8 mouse cellular contexts compared by ENCODE assay signal in the genomic region with DNA sequence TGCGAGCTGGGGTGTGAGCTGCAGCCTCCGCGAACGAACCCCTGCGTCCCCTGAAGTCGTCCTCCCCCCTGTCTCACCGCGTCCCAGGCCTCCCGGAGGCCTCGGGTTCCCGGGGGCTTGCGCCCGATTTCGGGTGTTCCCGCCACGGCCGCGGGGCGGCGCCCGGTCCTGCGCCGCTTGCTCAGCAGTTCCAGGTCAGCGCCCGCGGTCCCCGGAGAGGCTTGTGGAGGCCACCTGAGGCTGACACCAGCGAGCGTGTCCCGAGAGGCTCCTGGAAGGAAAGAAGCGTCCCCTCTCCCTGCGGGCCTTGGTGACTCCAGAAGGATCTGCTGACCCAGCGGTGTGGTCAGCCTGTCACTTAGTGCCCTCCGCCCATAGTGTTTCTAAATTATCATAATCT. TPM values are rescaled to one million over a fixed set of nuclear protein-coding genes. Genes with fewer than 3 reads are reported as not detected.
DNase-seq lines count a peak whose midpoint lies in the region; ATAC-seq and TF ChIP-seq lines count a peak whose summit lies in the region.

No protein-coding gene starts in this region.

- peaks cover 10% of the 10 kb centered on the region; the same call in 1 of the 2 replicates for H3K27me3 ChIP-seq in heart, embryonic 12.5 days (replicated peaks)
- H3K27me3 ChIP-seq in forebrain, postnatal 0 days (ENCODE audit: insufficient read depth, low read length), result no peaks in the 10 kb centered on the region
- H3K27me3 ChIP-seq in limb, embryonic 15.5 days, result no peaks in the 10 kb centered on the region

- H3K4me3 ChIP-seq in heart, embryonic 12.5 days, result peak overlapping the region; percentile 32
- H3K4me3 ChIP-seq in forebrain, postnatal 0 days (ENCODE audit: low read depth, low read length), result no peak overlapping the region
- 0 out of 2 replicates have a peak overlapping the region, but pooled peaks have one; percentile 18 for H3K4me3 ChIP-seq in limb, embryonic 15.5 days

- H3K4me2 ChIP-seq in heart, embryonic 12.5 days, result peak overlapping the region; percentile 62
- H3K4me2 ChIP-seq in forebrain, postnatal 0 days (ENCODE audit: low read depth), result peak overlapping the region; percentile 13; the same call in 1 of the 2 replicates
- H3K4me2 ChIP-seq in limb, embryonic 15.5 days, result peak overlapping the region; percentile 33

- 7% methylated on average over 32 of the region's 34 CpGs for WGBS in heart, embryonic 12.5 days
- 11% methylated on average over 34 of the region's 34 CpGs for WGBS in forebrain, postnatal 0 days
- 7% methylated on average over 33 of the region's 34 CpGs for WGBS in limb, embryonic 15.5 days

- no peak for ATAC-seq in heart, embryonic 12.5 days (ENCODE audit: insufficient number of reproducible peaks, low FRiP score)
- ATAC-seq in forebrain, postnatal 0 days, result no peak
- no peak for ATAC-seq in limb, embryonic 15.5 days (ENCODE audit: insufficient number of reproducible peaks, low FRiP score, low TSS enrichment, low read depth)

- 0 out of 2 replicates have a peak, but pooled peaks cover 6% of the 10 kb centered on the region for H3K4me1 ChIP-seq in heart, embryonic 12.5 days (replicated peaks)
- no peaks in the 10 kb centered on the region for H3K4me1 ChIP-seq in forebrain, postnatal 0 days (ENCODE audit: insufficient read depth)
- H3K4me1 ChIP-seq in limb, embryonic 15.5 days, result peaks cover 4% of the 10 kb centered on the region; the same call in 1 of the 2 replicates

- 0 out of 2 replicates have a peak, but pooled peaks have one; percentile 16 for TF ChIP-seq CTCF in forebrain, postnatal 0 days (IDR thresholded peaks at IDR 0.05; ENCODE audit: low read depth)

- peak overlapping the region; percentile 34 for H3K9ac ChIP-seq in heart, embryonic 12.5 days
- no peak overlapping the region for H3K9ac ChIP-seq in forebrain, postnatal 0 days
- H3K9ac ChIP-seq in limb, embryonic 15.5 days, result no peak overlapping the region

- no peak for DNase-seq in heart, adult 8-10 months (ENCODE audit: low spot score)
- DNase-seq in WW6 (ENCODE audit: low read depth, low spot score), result peak; percentile 24
- no peak for DNase-seq in forebrain, postnatal 0 days
- peak; percentile 66 for DNase-seq in retina, embryonic 14.5 days (ENCODE audit: low spot score)
- DNase-seq in urinary bladder, adult 2 months (ENCODE audit: low spot score), result no peak
- no peak for DNase-seq in adipocyte (ENCODE audit: low spot score)

- no peak overlapping the region for H3K27ac ChIP-seq in heart, embryonic 12.5 days (ENCODE audit: poor library complexity, severe bottlenecking)
- H3K27ac ChIP-seq in forebrain, postnatal 0 days (ENCODE audit: low read depth, low read length), result no peak overlapping the region
- H3K27ac ChIP-seq in limb, embryonic 15.5 days, result no peak overlapping the region

- H3K36me3 ChIP-seq in heart, embryonic 12.5 days, result no peaks in the 10 kb centered on the region
- no peaks in the 10 kb centered on the region for H3K36me3 ChIP-seq in forebrain, postnatal 0 days (ENCODE audit: insufficient read depth)
- H3K36me3 ChIP-seq in limb, embryonic 15.5 days, result no peaks in the 10 kb centered on the region

- H3K9me3 ChIP-seq in heart, embryonic 12.5 days (replicated peaks), result no peaks in the 10 kb centered on the region
- no peaks in the 10 kb centered on the region for H3K9me3 ChIP-seq in forebrain, postnatal 0 days (ENCODE audit: low read length)
- no peaks in the 10 kb centered on the region for H3K9me3 ChIP-seq in limb, embryonic 15.5 days

RNA-seq across cellular contexts. Expression of gene Acsm3, which starts 16.4 kb away (rescaled TPM):
- 0.14 and 0.52 TPM in 2 replicates for polyA plus RNA-seq in heart, embryonic 12.5 days (2016; fragmentation: Nextera tagmentation; extraction: Ambion mirVana)
- under 1 TPM; 0.20 to 0.47 (median 0.32) TPM for total RNA-seq in heart, adult 8-10 months (2022)
- 0.14 TPM in 1 of 2 replicates, not detected in the other for total RNA-seq in forebrain, postnatal 0 days (2014; rRNA removed)
- polyA plus RNA-seq in forebrain, postnatal 0 days (2015; fragmentation: Nextera tagmentation; extraction: Ambion mirVana), result 0.09 TPM in 1 of 2 replicates, not detected in the other
- 0.37 and 0.62 TPM in 2 replicates for polyA plus RNA-seq in limb, embryonic 15.5 days (2015; fragmentation: Nextera tagmentation; extraction: Ambion mirVana)
- polyA plus RNA-seq in urinary bladder, adult 2 months (2012; rRNA removed), result 2.7 and 6.8 TPM in 2 replicates

RNA-seq across cellular contexts. Expression of gene Thumpd1, which starts 23.7 kb away (rescaled TPM):
- 58.4 and 59.6 TPM in 2 replicates for polyA plus RNA-seq in heart, embryonic 12.5 days (2016; fragmentation: Nextera tagmentation; extraction: Ambion mirVana)
- 10 to 100 TPM; 14.9 to 18.8 (median 17.2) TPM for total RNA-seq in heart, adult 8-10 months (2022)
- total RNA-seq in forebrain, postnatal 0 days (2014; rRNA removed), result 57.9 and 76.8 TPM in 2 replicates
- polyA plus RNA-seq in forebrain, postnatal 0 days (2015; fragmentation: Nextera tagmentation; extraction: Ambion mirVana), result 77.2 and 79.8 TPM in 2 replicates
- polyA plus RNA-seq in limb, embryonic 15.5 days (2015; fragmentation: Nextera tagmentation; extraction: Ambion mirVana), result 70.4 and 72.5 TPM in 2 replicates
- 29.7 and 31.3 TPM in 2 replicates for polyA plus RNA-seq in urinary bladder, adult 2 months (2012; rRNA removed)

RNA-seq across cellular contexts. Expression of gene Rexo5, which starts 49.5 kb away (rescaled TPM):
- 18.7 and 22.8 TPM in 2 replicates for polyA plus RNA-seq in heart, embryonic 12.5 days (2016; fragmentation: Nextera tagmentation; extraction: Ambion mirVana)
- 1 to 10 TPM; 1.1 to 3.3 (median 2.4) TPM for total RNA-seq in heart, adult 8-10 months (2022)
- 2.7 and 5.2 TPM in 2 replicates for total RNA-seq in forebrain, postnatal 0 days (2014; rRNA removed)
- polyA plus RNA-seq in forebrain, postnatal 0 days (2015; fragmentation: Nextera tagmentation; extraction: Ambion mirVana), result 3.9 and 5.4 TPM in 2 replicates
- polyA plus RNA-seq in limb, embryonic 15.5 days (2015; fragmentation: Nextera tagmentation; extraction: Ambion mirVana), result 19.4 and 23.0 TPM in 2 replicates
- 13.5 and 19.8 TPM in 2 replicates for polyA plus RNA-seq in urinary bladder, adult 2 months (2012; rRNA removed)

RNA-seq across cellular contexts. Expression of gene Eri2, which starts 49.5 kb away (rescaled TPM):
- 17.4 and 17.8 TPM in 2 replicates for polyA plus RNA-seq in heart, embryonic 12.5 days (2016; fragmentation: Nextera tagmentation; extraction: Ambion mirVana)
- total RNA-seq in heart, adult 8-10 months (2022), result 1 to 10 TPM; 1.4 to 2.8 (median 2.1) TPM
- total RNA-seq in forebrain, postnatal 0 days (2014; rRNA removed), result 7.6 and 10.7 TPM in 2 replicates
- polyA plus RNA-seq in forebrain, postnatal 0 days (2015; fragmentation: Nextera tagmentation; extraction: Ambion mirVana), result 7.0 and 8.2 TPM in 2 replicates
- 16.9 and 20.3 TPM in 2 replicates for polyA plus RNA-seq in limb, embryonic 15.5 days (2015; fragmentation: Nextera tagmentation; extraction: Ambion mirVana)
- 6.2 and 6.3 TPM in 2 replicates for polyA plus RNA-seq in urinary bladder, adult 2 months (2012; rRNA removed)

RNA-seq across cellular contexts. Expression of gene Acsm4, which starts 54.5 kb away (rescaled TPM):
- polyA plus RNA-seq in heart, embryonic 12.5 days (2016; fragmentation: Nextera tagmentation; extraction: Ambion mirVana), result not detected in 2 replicates
- not detected for total RNA-seq in heart, adult 8-10 months (2022)
- not detected in 2 replicates for total RNA-seq in forebrain, postnatal 0 days (2014; rRNA removed)
- 0.09 TPM in 1 of 2 replicates, not detected in the other for polyA plus RNA-seq in forebrain, postnatal 0 days (2015; fragmentation: Nextera tagmentation; extraction: Ambion mirVana)
- polyA plus RNA-seq in limb, embryonic 15.5 days (2015; fragmentation: Nextera tagmentation; extraction: Ambion mirVana), result not detected in 2 replicates
- polyA plus RNA-seq in urinary bladder, adult 2 months (2012; rRNA removed), result not detected in 2 replicates

Comparison
In these comparisons a context has a peak if more than half of its experiments do, and no peak if none do; other contexts are left out.
1. DNase-seq: peak in WW6 (single experiment) and retina, embryonic 14.5 days (single experiment); none in heart, adult 8-10 months (single experiment), forebrain, postnatal 0 days (single experiment), urinary bladder, adult 2 months (single experiment) and adipocyte (single experiment).
2. Peak in every context shown above with its lines, with median percentiles within 50 percentile points of each other: H3K4me2 ChIP-seq.